Mouse (Mus musculus): ENCODE data around the gene Rtp2.
A peak's percentile ranks its signal among the peaks of the same experiment; 100 is the strongest.
"Not testable (repeated sequence)": the region's sequence is repeated elsewhere in the genome, so short reads cannot be mapped to it uniquely, and the experiment has no call there.

Gene Rtp2

DNA sequence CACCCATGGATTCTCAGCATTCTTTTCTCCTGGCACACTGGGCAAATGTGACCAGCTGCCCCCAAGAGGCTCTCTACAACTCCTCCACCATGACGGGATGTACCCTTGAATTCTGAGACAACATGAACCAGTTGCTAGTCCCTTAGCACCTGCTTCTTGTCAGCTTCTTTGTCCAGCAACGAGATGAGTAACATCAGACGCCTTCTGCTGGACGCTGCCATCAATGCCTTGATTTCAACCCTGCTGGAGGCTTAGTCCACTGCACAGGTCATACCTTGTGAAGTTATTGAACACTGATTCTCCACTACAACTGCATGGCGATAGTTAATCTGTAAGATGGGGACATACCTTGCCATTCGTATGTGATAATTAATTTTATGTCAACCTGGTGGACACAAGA lies 15.5 kb upstream of the Rtp2 start:
- DNase-seq, result no peak

DNA sequence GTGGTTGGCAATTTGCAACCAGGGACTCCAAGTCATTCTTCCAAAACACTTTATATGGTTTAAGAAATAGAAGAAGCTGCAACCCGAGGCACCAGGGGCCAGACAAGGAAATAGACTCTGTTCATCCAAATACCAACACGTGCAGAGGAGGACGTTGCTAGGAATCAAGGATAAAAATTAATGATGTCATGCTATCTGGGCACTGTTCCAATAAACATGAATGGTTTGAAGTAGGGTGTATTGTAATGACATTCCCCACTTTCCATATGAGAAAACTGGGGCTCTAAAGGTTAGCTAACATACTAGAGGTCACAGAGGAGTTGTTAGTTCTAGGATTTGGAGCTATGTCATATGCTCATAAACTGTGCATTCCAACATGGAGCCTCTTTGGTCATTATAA lies 12.6 kb upstream of the Rtp2 start:
- DNase-seq, result no peak

- no peak for DNase-seq
Observed at GRCm38 (mm10) chr16:23934397-23934796, 2.2 kb upstream of the Rtp2 start.

DNA sequence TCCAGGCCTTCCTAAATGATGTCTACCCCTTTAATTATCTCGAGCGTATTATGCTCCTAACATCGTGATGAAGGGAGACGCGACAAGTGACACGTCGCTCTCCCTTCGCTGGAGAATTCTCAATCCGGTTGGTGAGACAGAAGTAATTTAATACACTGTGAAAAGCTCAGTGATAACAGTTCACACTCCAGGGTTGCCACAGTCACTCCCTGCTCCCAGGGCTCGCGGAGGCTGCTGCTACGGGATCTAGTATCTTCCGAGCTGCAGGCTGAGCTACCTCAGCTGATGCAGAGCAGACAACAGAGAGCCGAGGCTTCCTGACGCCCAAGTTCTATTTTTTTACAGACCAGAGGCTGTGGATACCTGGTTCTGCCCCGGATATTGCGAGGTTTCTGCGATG lies 919 bp downstream of the Rtp2 start:
- no peak for DNase-seq

DNA sequence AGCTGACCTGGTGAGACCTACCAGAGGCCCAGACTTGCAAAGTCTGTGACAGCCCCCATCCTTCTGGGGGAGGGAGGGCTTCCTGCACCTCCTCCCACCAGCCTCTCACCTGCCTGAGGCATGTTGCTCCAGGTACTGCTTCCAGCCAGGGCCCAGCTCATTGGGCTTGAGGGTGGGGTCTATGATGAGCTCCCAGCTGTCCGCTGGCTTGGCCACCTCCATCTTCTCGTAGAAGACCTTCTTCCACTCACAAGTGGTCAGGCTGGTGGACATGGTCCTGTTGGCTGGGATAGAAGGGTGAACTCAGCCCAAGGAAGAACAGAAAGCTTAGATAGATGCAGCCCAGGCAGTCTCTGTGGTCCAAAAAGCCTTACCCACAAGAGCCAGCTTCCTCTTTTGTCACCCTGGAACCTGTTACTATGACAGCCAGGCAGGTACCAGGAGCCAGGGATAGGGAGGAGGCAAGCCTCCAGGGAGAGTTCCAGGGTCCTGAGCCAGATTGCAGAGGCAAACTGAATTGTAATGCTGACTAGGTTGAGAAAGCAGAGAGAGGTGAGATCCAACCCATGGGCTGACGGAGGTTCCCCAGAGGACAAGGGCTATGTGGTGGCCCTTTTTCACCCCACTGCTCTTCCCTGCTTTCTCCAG lies 1.6 kb downstream of the Rtp2 start:
- DNase-seq, result no peak

DNA sequence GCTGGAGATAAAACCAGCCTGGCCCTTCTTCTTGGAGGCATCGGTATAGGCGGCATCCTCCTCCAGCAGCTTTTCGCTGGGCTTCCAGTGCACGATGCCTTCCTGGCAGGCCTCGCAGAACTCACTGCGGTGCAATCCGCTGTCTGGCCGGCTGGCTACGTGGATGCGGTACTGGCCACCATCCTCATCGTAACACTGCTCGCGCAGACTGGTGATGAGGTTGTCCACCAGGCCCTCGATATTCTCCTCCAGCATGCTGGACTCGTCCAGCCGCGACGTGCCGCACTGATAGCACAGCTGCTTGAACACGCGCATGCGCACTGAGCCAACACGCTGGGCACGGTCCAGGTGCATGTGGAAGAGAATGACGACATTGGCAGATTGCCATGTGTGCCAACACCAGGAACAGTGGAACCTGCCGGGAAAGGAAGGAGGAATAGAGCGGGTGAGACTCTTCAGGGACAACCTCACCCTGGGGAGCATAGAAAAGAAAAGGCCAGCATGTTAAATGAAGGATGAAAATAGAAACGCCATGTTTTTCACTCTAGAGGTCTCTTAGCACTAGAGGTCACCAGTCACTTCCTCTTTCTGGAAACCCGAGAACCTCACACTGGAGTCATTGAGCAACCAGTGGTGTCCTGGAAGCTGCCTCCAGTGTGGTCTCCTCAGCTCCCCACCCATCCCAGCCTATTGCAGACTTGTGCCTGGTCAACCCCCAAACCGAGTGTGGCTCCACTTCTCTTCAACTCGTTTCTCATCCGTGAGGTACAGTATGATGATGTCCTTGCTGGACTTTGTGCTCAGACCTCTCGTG lies 4.7 kb downstream of the Rtp2 start:
- no peak for DNase-seq

DNA sequence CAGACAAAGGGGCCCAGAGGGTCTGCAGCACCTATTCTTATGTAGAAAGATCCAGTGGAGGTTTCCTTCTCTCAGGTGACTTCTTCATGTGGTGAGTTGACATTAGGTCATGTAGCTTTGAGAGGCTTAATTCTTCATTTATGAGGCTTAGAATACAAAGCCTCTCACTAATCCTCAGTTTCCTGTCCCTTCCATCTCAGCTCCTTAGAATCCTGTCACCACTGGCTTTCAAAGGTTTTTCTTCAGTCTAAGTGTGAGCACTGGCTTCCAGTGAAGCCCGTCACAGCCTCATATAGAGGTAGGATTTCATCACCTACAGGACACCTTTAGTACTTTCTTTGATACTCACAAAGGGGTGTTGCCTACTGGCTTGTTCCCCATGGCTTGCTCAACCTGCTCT lies 9.3 kb downstream of the Rtp2 start:
- no peak for DNase-seq

- DNase-seq, result no peak
Observed at GRCm38 (mm10) chr16:23921697-23922096, 10.5 kb downstream of the Rtp2 start.

GRCm38 (mm10) chr16:23919418-23919817 lies 12.8 kb downstream of the Rtp2 start:
- no peak for DNase-seq

DNA sequence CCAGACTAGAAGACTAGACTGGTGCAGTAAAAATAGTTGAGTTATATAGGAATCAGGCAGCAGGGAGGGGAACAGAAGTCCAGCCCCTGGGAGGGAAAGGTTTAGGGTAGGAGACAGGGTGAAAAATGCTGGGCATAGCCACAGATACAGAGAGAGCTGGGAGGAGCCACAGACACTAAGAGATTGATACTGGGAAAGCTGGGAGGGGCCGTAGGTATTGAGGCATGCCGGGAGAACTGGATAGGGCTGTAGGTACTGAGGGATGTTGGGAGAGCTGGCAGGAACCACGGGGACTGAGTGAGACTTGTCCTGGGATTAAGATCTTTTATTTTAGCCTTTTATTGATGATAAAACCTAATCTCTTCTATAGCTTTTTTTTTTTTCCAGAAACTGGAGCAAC lies 18.8 kb downstream of the Rtp2 start:
- no peak for DNase-seq

- DNase-seq, result no peak
Observed at GRCm38 (mm10) chr16:23912741-23913140, 19.5 kb downstream of the Rtp2 start.

GRCm38 (mm10) chr16:23909015-23909354 lies 23.2 kb downstream of the Rtp2 start:
- DNase-seq, result not testable (repeated sequence)

DNA sequence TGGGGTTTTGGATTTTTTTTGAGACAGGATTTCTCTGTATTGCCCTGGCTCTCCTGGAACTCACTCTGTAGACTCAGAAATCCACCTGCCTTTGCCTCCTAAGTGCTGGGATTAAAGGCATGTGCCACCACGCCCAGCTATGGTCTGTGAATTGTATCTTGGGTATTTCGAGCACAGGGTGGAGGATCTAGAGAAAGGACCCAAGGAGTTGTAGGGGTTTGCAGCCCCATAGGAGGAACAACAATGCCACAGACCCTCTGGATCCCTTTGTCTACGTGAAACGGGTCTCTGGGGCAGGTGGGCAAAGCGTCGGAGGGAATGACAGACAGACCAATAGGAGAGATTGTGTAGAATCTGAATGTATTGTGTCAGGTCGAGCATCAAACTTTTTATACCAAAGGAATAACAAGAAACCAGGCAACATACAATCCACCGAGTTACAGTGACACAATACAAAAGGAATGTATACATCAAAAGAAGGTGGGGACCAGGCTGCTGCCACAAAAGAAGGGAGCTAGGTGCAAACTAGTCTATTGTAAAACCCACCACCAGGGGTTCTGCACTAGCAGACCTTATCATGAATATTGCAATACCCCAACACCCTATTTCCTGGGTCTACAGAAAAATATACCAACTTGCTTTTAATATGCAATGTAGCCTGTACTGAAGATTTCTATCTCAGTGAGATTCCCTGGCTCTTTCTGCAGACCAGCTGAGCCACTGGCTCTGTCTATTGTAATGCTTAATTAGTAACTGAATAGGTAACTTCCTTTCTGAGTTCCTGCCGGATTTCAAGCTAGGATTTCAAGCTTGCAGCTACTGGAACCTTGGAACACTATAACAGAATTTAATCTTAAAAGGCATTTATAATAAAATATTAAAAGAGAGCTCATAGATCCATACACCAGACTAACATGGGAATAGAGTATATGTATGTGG lies 23.8 kb downstream of the Rtp2 start:
- not testable (repeated sequence) for DNase-seq

DNA sequence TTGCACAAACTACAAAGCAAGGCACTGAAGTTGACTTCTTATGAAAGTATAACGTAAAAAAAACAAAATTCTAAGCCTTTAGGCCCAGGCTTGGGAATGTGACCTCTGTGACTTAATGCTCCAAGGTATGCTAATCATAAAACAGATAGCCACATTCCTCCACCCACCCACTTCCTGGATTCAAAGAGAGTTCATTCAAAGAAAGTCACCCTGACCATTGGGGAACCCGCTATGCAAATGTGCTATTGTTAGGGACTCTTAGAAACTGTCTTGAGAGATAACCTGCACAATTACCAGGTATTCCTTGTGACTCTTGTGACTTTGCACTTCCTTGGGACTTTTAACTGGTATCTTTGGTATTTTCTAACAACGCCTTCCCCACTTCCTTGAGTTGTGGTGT lies 25.6 kb downstream of the Rtp2 start:
- DNase-seq, result not testable (repeated sequence)

GRCm38 (mm10) chr16:23901411-23901810 lies 30.8 kb downstream of the Rtp2 start:
- no peak for DNase-seq

DNA sequence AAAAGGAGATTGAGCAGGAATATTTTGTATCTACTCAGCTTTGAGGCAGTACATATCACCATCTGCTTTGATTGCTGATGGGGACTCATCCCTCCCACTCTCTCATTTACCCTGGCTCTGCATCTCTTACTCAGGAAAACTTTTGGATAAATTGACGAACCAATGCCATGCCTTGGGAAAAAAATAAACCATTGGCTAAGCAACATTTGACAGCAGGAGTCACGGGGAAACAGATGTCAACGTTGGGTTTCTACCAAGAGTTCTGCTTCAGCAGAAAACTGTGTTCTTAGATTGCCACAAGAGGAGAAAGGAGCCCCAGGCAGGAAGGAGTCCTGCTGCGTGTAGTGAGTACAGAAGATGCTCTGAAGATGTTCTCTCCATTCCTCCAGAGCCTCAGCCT lies 32.1 kb downstream of the Rtp2 start:
- no peak for DNase-seq

- DNase-seq, result peak; percentile 66
Observed at GRCm38 (mm10) chr16:23898840-23899239, 33.4 kb downstream of the Rtp2 start.

DNA sequence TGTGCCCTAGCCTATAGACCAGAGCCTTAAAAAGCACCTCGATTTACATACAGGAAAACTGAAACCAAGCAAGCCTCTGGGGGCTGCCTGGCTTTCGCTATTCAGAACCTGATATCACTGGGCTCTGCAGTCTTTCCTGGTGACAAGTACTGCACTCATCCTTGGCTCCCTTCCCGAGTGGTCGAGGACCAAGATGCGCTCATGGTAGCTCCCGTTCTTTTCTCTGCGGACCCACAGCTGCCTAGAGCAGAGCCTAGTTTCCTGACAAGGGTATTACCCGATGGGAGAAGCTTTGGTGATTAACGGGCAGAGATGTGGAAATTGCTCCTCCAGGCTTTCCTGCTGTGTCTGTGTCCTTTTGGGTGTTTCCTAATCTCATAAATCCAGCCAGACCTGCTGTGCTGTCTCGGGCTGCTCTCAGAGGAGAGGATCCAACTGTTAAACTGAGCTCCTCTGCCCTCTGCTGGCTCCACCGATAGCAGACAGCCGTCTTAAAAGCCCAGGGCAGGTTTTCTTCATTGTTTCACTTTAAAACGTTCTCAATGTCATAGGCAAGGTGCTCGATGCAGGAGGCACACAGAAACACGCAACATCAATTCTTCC lies 34.1 kb downstream of the Rtp2 start:
- peak; percentile 55 for DNase-seq

GRCm38 (mm10) chr16:23897486-23897885 lies 34.7 kb downstream of the Rtp2 start:
- no peak for DNase-seq

DNA sequence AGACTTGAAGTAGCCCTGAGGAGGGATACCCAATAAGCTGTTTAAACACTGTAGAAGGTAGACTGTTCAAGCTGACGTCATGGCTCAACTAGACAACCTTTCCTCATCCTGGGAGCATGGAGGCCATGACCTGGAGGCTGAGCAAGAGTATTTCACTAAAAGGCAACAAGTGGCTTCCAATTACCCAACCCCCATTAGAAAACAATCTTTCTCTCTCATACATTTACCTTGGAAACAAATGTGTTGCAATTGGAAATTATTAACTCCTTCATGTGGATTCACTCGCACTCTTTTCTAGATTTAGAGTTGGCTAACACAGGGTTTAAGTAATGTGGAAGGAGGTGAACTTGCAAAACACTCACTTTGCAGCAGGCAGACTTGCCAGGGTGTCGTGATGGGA lies 37.1 kb downstream of the Rtp2 start:
- DNase-seq, result no peak

GRCm38 (mm10) chr16:23890636-23891035 lies 41.6 kb downstream of the Rtp2 start, which contains the start of gene Sst:
Gene Sst, minus strand, starts transcription at chr16:23890958.
- no peak for DNase-seq

DNA sequence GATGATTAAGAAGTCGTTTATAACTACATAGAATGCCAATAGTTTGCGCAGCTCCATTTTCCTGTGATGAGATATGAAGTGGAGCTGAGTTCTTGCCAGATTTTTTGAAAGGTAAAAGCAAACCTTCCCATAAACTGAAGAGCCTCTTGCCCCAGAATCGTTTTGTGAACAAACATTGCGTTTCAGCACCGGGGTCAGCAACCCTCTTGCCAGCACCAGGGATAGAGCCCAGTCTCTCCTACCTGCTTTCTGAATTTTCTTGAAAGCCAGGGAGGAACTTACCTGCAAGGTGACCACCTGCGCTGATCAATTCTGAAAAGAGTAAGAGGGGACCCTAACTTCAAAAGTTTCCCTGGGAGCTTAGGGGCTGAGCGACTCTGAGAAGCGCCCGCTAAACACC lies 42.0 kb downstream of the Rtp2 start:
- no peak for DNase-seq

Measured in liver (tissue).